ENCODE assay signal across 24 mouse cellular contexts in the genomic region with DNA sequence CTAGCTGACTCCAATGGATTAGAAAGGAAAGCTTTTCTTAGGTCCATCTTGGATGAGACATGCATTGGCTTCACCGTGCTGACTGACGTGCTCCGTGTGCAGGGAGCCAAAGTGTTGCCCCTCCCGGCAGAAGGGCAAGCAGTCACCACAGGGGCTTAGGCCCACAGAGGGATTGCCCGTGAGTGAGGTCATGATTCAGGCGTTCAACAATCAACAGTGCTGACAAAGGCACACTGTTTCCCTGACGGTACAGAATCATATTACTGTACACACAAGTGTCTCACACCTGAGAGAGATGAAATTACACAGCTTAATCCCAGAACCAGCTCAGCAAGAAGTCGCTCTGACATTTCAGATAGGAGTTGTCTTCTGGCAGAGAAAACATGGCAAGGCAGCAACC. TPM values are rescaled to one million over a fixed set of nuclear protein-coding genes. Genes with fewer than 3 reads are reported as not detected.
A peak's percentile ranks its signal among the peaks of the same experiment; 100 is the strongest.
DNase-seq lines count a peak whose midpoint lies in the region; ATAC-seq and TF ChIP-seq lines count a peak whose summit lies in the region.
"Had no signal": no experiment of that assay in that cellular context is flagged by ENCODE, and none has a peak within 500 bp of the region (broad histone marks: within the 10 kb centered on the region; RNA-seq: fewer than 3 reads in every experiment).

No protein-coding gene starts in this region.

- no peaks in the 10 kb centered on the region for H3K9me3 ChIP-seq in kidney, postnatal 0 days (replicated peaks; ENCODE audit: low read length)
- H3K9me3 ChIP-seq in embryonic facial prominence, embryonic 10.5 days = no peaks in the 10 kb centered on the region
- no peaks in the 10 kb centered on the region for H3K9me3 ChIP-seq in embryonic facial prominence, embryonic 14.5 days (ENCODE audit: control insufficient read depth, low read length)
- H3K9me3 ChIP-seq in stomach, embryonic 16.5 days (replicated peaks; ENCODE audit: control insufficient read depth, low read length) = no peaks in the 10 kb centered on the region
- H3K9me3 ChIP-seq: heart, embryonic 10.5 days; hindbrain, embryonic 12.5 days; limb, embryonic 12.5 days; midbrain, embryonic 15.5 days; neural tube, embryonic 12.5 days had no signal

- DNase-seq in kidney, postnatal 0 days (ENCODE audit: low spot score) = no peak
- DNase-seq in kidney, adult 9 months = no peak
- peak; percentile 21 for DNase-seq in embryonic facial prominence, embryonic 10.5 days (ENCODE audit: low spot score)
- peak; percentile 83 for DNase-seq in embryonic facial prominence, embryonic 14.5 days (ENCODE audit: low spot score)
- DNase-seq in yolk sac, embryonic 10.5 days (ENCODE audit: low spot score) = no peak
- DNase-seq: adrenal gland, adult 8-10 months; cerebellum, adult 2 months; cerebellum, postnatal 36 days; gastrocnemius, adult 2 months; heart, postnatal 10 days; kidney, adult 11 months; kidney, postnatal 14 days; lung, postnatal 4 days; right cerebral cortex, postnatal 25 days; thymus, adult 2 months had no signal

- no peak for TF ChIP-seq CTCF in kidney, postnatal 0 days (IDR thresholded peaks at IDR 0.05; ENCODE audit: low read depth)

- no peak overlapping the region for H3K4me3 ChIP-seq in kidney, postnatal 0 days (replicated peaks; ENCODE audit: low read depth, low read length)
- H3K4me3 ChIP-seq in embryonic facial prominence, embryonic 10.5 days = no peak overlapping the region
- no peak overlapping the region for H3K4me3 ChIP-seq in embryonic facial prominence, embryonic 14.5 days (ENCODE audit: low read depth, low read length)
- no peak overlapping the region for H3K4me3 ChIP-seq in stomach, embryonic 16.5 days (replicated peaks; ENCODE audit: low read length)
- H3K4me3 ChIP-seq: gastrocnemius, adult 2 months; heart, embryonic 10.5 days; hindbrain, embryonic 12.5 days; limb, embryonic 12.5 days; midbrain, embryonic 15.5 days; neural tube, embryonic 12.5 days had no signal

- no peak overlapping the region for H3K4me2 ChIP-seq in kidney, postnatal 0 days (ENCODE audit: low read length)
- no peak overlapping the region for H3K4me2 ChIP-seq in embryonic facial prominence, embryonic 14.5 days (ENCODE audit: low read depth, low read length)
- H3K4me2 ChIP-seq in stomach, embryonic 16.5 days (ENCODE audit: low read depth, low read length) = no peak overlapping the region
- H3K4me2 ChIP-seq: hindbrain, embryonic 12.5 days; limb, embryonic 12.5 days; liver, embryonic 11.5 days; midbrain, embryonic 15.5 days; neural tube, embryonic 12.5 days had no signal

- H3K36me3 ChIP-seq in kidney, postnatal 0 days (ENCODE audit: insufficient read depth, low read length) = no peaks in the 10 kb centered on the region
- no peaks in the 10 kb centered on the region for H3K36me3 ChIP-seq in embryonic facial prominence, embryonic 10.5 days (replicated peaks)
- H3K36me3 ChIP-seq in embryonic facial prominence, embryonic 14.5 days (ENCODE audit: control insufficient read depth, insufficient read depth, low read length) = no peaks in the 10 kb centered on the region
- H3K36me3 ChIP-seq in stomach, embryonic 16.5 days (ENCODE audit: control insufficient read depth, insufficient read depth, low read length) = no peaks in the 10 kb centered on the region
- H3K36me3 ChIP-seq: heart, embryonic 10.5 days; hindbrain, embryonic 12.5 days; limb, embryonic 12.5 days; midbrain, embryonic 15.5 days; neural tube, embryonic 12.5 days had no signal

- 36% methylated on average over 8 of the region's 8 CpGs for WGBS in kidney, postnatal 0 days
- WGBS in embryonic facial prominence, embryonic 10.5 days = 56% methylated on average over 8 of the region's 8 CpGs
- WGBS in embryonic facial prominence, embryonic 14.5 days = 40% methylated on average over 8 of the region's 8 CpGs
- 47% methylated on average over 8 of the region's 8 CpGs for WGBS in stomach, embryonic 16.5 days

- H3K27ac ChIP-seq in kidney, postnatal 0 days = no peak overlapping the region
- no peak overlapping the region for H3K27ac ChIP-seq in embryonic facial prominence, embryonic 10.5 days (replicated peaks)
- 0 out of 2 replicates have a peak overlapping the region, but pooled peaks have one; percentile 2 for H3K27ac ChIP-seq in embryonic facial prominence, embryonic 14.5 days (replicated peaks; ENCODE audit: low read depth, low read length)
- peak overlapping the region; percentile 54 for H3K27ac ChIP-seq in stomach, embryonic 16.5 days (ENCODE audit: low read length)
- H3K27ac ChIP-seq: gastrocnemius, adult 2 months; heart, embryonic 10.5 days; hindbrain, embryonic 12.5 days; limb, embryonic 12.5 days; midbrain, embryonic 15.5 days; neural tube, embryonic 12.5 days had no signal

- 0 out of 2 replicates have a peak, but pooled peaks have one; percentile 25 for ATAC-seq in kidney, postnatal 0 days (replicated peaks; ENCODE audit: low FRiP score, low read depth)
- peak; percentile 96 for ATAC-seq in embryonic facial prominence, embryonic 14.5 days (ENCODE audit: low read depth)
- 0 out of 2 replicates have a peak, but pooled peaks have one; percentile 40 for ATAC-seq in stomach, embryonic 16.5 days (ENCODE audit: insufficient read depth, low FRiP score)
- ATAC-seq in erythroblast, adult 5-6 weeks (replicated peaks; ENCODE audit: low FRiP score, poor library complexity, severe bottlenecking) = no peak
- ATAC-seq: activated CD4-positive, CD25-positive, alpha-beta regulatory T cell, adult 4 months; midbrain, embryonic 15.5 days had no signal

- no peaks in the 10 kb centered on the region for H3K4me1 ChIP-seq in kidney, postnatal 0 days (replicated peaks; ENCODE audit: insufficient read depth, low read length)
- H3K4me1 ChIP-seq in embryonic facial prominence, embryonic 10.5 days = peaks cover 7% of the 10 kb centered on the region; the same call in 1 of the 2 replicates
- no peaks in the 10 kb centered on the region for H3K4me1 ChIP-seq in embryonic facial prominence, embryonic 14.5 days (ENCODE audit: control insufficient read depth, insufficient read depth, low read length)
- H3K4me1 ChIP-seq in stomach, embryonic 16.5 days (ENCODE audit: control insufficient read depth, insufficient read depth, low read length) = no peaks in the 10 kb centered on the region
- H3K4me1 ChIP-seq: hindbrain, embryonic 12.5 days; midbrain, embryonic 15.5 days; neural tube, embryonic 12.5 days had no signal

- no peaks in the 10 kb centered on the region for H3K27me3 ChIP-seq in kidney, postnatal 0 days (ENCODE audit: insufficient read depth, low read length)
- H3K27me3 ChIP-seq in embryonic facial prominence, embryonic 10.5 days (replicated peaks; ENCODE audit: low read depth, poor library complexity, severe bottlenecking) = no peaks in the 10 kb centered on the region
- no peaks in the 10 kb centered on the region for H3K27me3 ChIP-seq in embryonic facial prominence, embryonic 14.5 days (replicated peaks; ENCODE audit: control insufficient read depth, insufficient read depth, low read length)
- no peaks in the 10 kb centered on the region for H3K27me3 ChIP-seq in stomach, embryonic 16.5 days (ENCODE audit: control insufficient read depth, insufficient read depth, low read length)
- H3K27me3 ChIP-seq: hindbrain, embryonic 12.5 days; limb, embryonic 12.5 days; midbrain, embryonic 15.5 days; neural tube, embryonic 12.5 days had no signal

- no peak overlapping the region for H3K9ac ChIP-seq in kidney, postnatal 0 days (ENCODE audit: low read depth, low read length)
- H3K9ac ChIP-seq in embryonic facial prominence, embryonic 14.5 days (ENCODE audit: low read depth, low read length) = no peak overlapping the region
- no peak overlapping the region for H3K9ac ChIP-seq in stomach, embryonic 16.5 days (ENCODE audit: low read length)
- H3K9ac ChIP-seq: hindbrain, embryonic 12.5 days; limb, embryonic 12.5 days; midbrain, embryonic 15.5 days; neural tube, embryonic 12.5 days had no signal

RNA-seq across cellular contexts. Expression of gene Apip, which starts 38.2 kb away (rescaled TPM):
- polyA plus RNA-seq in kidney, postnatal 0 days (2015; fragmentation: Nextera tagmentation; extraction: Ambion mirVana) = 56.0 and 56.9 TPM in 2 replicates
- 65.9 and 74.8 TPM in 2 replicates for polyA plus RNA-seq in embryonic facial prominence, embryonic 10.5 days (2016; fragmentation: Nextera tagmentation; extraction: Ambion mirVana)
- polyA plus RNA-seq in embryonic facial prominence, embryonic 14.5 days (2014; fragmentation: Nextera tagmentation; extraction: Ambion mirVana) = 80.0 and 90.8 TPM in 2 replicates
- polyA plus RNA-seq in stomach, embryonic 16.5 days (2015; fragmentation: Nextera tagmentation; extraction: Ambion mirVana) = 61.0 and 63.0 TPM in 2 replicates
- total RNA-seq in erythroblast, adult 5-6 weeks (2015; ENCODE audit: low replicate concordance) = 10.7 and 38.2 TPM in 2 replicates
- 16.7 and 21.2 TPM in 2 replicates for total RNA-seq in erythroblast, adult 5-6 weeks (2017; ENCODE audit: low replicate concordance)

RNA-seq across cellular contexts. Expression of gene Pdhx, which starts 38.4 kb away (rescaled TPM):
- polyA plus RNA-seq in kidney, postnatal 0 days (2015; fragmentation: Nextera tagmentation; extraction: Ambion mirVana) = 41.7 and 46.5 TPM in 2 replicates
- 40.5 and 44.9 TPM in 2 replicates for polyA plus RNA-seq in embryonic facial prominence, embryonic 10.5 days (2016; fragmentation: Nextera tagmentation; extraction: Ambion mirVana)
- polyA plus RNA-seq in embryonic facial prominence, embryonic 14.5 days (2014; fragmentation: Nextera tagmentation; extraction: Ambion mirVana) = 36.6 and 41.1 TPM in 2 replicates
- polyA plus RNA-seq in stomach, embryonic 16.5 days (2015; fragmentation: Nextera tagmentation; extraction: Ambion mirVana) = 33.6 and 39.6 TPM in 2 replicates
- total RNA-seq in erythroblast, adult 5-6 weeks (2015; ENCODE audit: low replicate concordance) = 6.5 and 8.3 TPM in 2 replicates
- 5.5 and 8.9 TPM in 2 replicates for total RNA-seq in erythroblast, adult 5-6 weeks (2017; ENCODE audit: low replicate concordance)

Comparison
In these comparisons a context has a peak if more than half of its experiments do, and no peak if none do; other contexts are left out.
1. H3K27ac ChIP-seq: peak in embryonic facial prominence, embryonic 14.5 days (single experiment) and stomach, embryonic 16.5 days (single experiment); none in kidney, postnatal 0 days (single experiment) and embryonic facial prominence, embryonic 10.5 days (single experiment).
2. DNase-seq: peak in embryonic facial prominence, embryonic 10.5 days (single experiment) and embryonic facial prominence, embryonic 14.5 days (single experiment); none in kidney, postnatal 0 days (single experiment), kidney, adult 9 months (single experiment) and yolk sac, embryonic 10.5 days (single experiment).